Mouse (Mus musculus) liver, postnatal 0 days (tissue): Measurements from ENCODE around the gene Dlgap4.

Source experiments
- CTCF ChIP-seq: sonication (generic); IDR thresholded peaks from 2 replicates; pipeline ENCODE4 v1.5.1; 2016; ENCODE audit warnings: antibody characterized with exemption, low read depth
- EP300 ChIP-seq: IDR thresholded peaks from 2 replicates; pipeline ENCODE4 v1.6.1; 2016; ENCODE audit warnings: antibody characterized with exemption, low read depth, mild to moderate bottlenecking

GRCm38 (mm10) chr2:156655626-156656025, 42.1 kb downstream of the Dlgap4 start:
- TF ChIP-seq EP300: no peak
- no peak; the same call in 1 of the 2 replicates for TF ChIP-seq CTCF
